Mouse (Mus musculus) 3134 (cell line): ENCODE data around the gene 4922502D21Rik.

ENCODE experiments used
- DNase-seq: peaks from one replicate; pipeline ENCODE4 v3.0.0-alpha.2; 2011; ENCODE audit warnings: low spot score; ENCODE audit not compliant: insufficient read length; ENCODE audit errors: extremely low read depth

4922502D21Rik gene

GRCm38 (mm10) chr6:129314655-129315168 is 16.9 kb downstream of the 4922502D21Rik start:
- DNase-seq: no peak

GRCm38 (mm10) chr6:129312499-129312898 is 19.1 kb downstream of the 4922502D21Rik start:
- DNase-seq: no peak

GRCm38 (mm10) chr6:129304180-129304579 is 27.4 kb downstream of the 4922502D21Rik start:
- DNase-seq: no peak

GRCm38 (mm10) chr6:129288708-129289107 is 42.9 kb downstream of the 4922502D21Rik start:
- DNase-seq: no peak

- no peak for DNase-seq
Observed at GRCm38 (mm10) chr6:129284384-129285104, 47.1 kb downstream of the 4922502D21Rik start.

GRCm38 (mm10) chr6:129283271-129283670 is 48.3 kb downstream of the 4922502D21Rik start:
- DNase-seq: no peak

GRCm38 (mm10) chr6:129276483-129276882 is 55.1 kb downstream of the 4922502D21Rik start:
- DNase-seq: no peak

- no peak for DNase-seq
Observed at GRCm38 (mm10) chr6:129275624-129276203, 55.9 kb downstream of the 4922502D21Rik start.

- no peak for DNase-seq
Observed at GRCm38 (mm10) chr6:129275220-129275619, 56.4 kb downstream of the 4922502D21Rik start, which contains the start of gene Cd69. Gene Cd69 (minus strand): TSS chr6:129275436.

GRCm38 (mm10) chr6:129274476-129274875 is 57.1 kb downstream of the 4922502D21Rik start:
- DNase-seq: no peak

GRCm38 (mm10) chr6:129273662-129274061 is 57.9 kb downstream of the 4922502D21Rik start:
- no peak for DNase-seq
